Mouse (Mus musculus) right cerebral cortex, adult 18-20 months (tissue): ENCODE data around the gene Cfap97d1.
A peak's percentile ranks its signal among the peaks of the same experiment; 100 is the strongest.
"Not testable (repeated sequence)": the region's sequence is repeated elsewhere in the genome, so short reads cannot be mapped to it uniquely, and the experiment has no call there.

Source experiments
- DNase-seq: peaks from one replicate; pipeline ENCODE4 v3.0.0; 2022; ENCODE audit warnings: mixed read lengths

Gene Cfap97d1

GRCm38 (mm10) chr11:101974181-101974580, 9.9 kb upstream of the Cfap97d1 start:
- no peak for DNase-seq

DNA sequence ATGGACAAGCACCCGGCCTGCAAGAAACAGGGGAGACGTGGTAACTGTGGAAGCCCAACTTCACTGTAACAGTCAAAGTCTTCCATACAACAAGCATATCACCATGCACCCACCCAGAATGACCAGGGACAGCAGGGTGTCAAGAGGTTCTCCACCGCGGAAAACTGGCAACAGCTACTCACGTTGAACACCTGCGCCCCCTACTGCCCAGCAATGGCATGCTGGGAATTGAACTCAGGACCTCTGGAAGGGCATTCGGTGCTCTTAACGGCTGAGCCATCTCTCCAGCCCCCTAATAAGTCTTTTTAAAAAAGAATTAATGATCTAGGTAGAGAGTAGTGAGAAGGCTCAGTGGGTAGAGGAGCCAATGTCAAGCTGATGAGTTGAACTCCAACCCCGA, 9.2 kb upstream of the Cfap97d1 start:
- DNase-seq, result no peak

DNA sequence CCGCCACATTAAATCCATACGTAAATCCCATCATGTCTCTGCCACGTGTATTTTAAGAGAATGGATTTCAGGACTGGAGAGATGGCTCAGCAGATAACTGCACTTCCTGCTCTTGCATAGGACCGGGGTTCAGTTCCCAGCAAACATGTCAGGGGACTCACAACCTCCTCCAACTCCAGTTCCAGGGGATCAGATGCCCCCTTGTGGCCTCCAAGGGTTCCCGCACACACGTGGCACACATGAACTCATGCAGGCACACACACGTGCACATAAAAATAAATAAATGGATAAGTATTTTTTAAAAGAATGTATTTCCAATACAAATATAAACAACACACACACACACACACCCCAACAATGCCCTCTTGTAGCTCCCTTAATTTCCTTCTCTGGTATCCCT, 7.1 kb upstream of the Cfap97d1 start:
- no peak for DNase-seq

GRCm38 (mm10) chr11:101979140-101979539, 4.9 kb upstream of the Cfap97d1 start:
- DNase-seq, result no peak

- DNase-seq, result no peak
Observed at GRCm38 (mm10) chr11:101980603-101981157, 3.4 kb upstream of the Cfap97d1 start.

DNA sequence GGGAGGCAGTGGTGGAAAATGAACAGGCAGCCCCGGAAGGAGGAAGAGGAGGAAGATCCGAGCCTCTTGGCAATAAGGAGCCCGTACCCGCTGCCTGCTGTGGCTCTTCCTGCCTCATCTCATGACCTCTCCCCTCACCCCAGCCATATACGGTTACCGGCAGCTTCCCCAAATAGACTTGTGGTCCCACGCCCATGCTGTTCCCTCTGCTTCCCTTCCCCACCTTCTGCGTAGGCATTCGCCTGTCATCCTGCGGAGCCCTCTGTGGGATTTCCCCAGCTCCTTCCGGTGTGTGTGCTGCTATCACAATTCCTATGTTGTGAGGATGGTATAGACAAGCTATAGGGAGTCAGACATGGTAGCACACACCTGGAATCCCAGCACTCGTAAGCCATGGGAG, 2.2 kb upstream of the Cfap97d1 start:
- DNase-seq, result peak; percentile 69

DNA sequence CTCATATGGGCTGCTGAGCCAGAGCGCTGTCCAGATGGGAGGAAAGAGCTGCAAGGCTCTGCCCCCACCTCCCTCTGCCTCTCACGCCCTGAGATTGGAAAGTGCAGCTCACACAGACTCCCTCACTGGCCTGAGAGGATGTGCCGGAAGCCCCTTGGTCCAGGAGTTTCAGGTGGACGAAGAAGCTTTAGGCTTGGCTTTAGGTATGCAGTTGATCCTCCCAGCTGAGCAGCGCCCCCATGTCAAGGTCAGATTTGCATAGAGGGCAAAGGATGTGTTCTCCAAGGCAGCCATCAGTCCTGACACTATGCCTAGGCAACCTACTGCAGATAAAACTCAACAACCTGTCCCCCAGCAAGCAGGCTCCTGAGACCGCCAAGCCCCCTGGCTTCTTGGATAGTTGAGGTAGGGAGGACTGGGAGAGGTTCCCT, 1.1 kb upstream of the Cfap97d1 start:
- DNase-seq, result no peak

DNA sequence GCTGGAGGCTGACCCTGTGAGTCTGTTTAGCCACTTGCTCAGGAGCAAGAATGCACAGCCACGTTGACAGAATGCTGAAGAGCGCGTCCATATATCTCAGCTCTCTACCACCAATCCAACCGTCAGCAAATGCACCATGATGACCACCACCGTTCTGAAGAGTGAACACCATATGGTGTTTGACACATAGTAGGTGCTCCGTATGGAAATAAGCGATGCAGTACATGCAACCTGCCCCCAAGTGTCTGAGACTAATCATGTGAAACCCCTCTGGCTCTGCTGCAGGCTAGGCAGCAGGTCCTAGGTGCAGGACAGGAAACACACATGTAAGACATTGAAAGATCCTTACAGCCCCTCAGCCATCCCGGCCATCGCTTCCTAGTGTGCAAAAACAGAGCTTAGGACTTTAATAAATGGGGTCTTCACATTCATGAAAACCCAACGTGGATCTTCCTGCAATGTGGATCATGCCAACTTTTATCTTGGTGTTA, 603 bp upstream of the Cfap97d1 start:
- DNase-seq, result no peak

DNA sequence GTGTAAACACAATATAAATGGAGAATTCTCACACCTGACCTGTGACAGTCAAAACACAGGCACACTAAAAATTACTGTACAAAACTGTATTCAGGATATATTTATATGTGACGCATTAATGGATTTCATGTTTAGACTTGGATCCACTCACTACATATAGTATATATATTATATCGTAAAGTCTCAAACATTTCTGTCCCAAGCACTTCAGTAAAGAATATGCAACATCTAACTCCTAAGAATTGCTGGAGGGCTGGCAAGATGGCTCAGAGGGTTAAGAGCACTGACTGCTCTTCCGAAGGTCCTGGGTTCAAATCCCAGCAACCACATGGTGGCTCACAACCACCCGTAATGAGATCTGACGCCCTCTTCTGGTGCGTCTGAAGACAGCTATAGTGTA, 1.4 kb downstream of the Cfap97d1 start:
- not testable (repeated sequence) for DNase-seq

- DNase-seq, result peak; percentile 84
Observed at GRCm38 (mm10) chr11:101985990-101986389, 1.9 kb downstream of the Cfap97d1 start.

DNA sequence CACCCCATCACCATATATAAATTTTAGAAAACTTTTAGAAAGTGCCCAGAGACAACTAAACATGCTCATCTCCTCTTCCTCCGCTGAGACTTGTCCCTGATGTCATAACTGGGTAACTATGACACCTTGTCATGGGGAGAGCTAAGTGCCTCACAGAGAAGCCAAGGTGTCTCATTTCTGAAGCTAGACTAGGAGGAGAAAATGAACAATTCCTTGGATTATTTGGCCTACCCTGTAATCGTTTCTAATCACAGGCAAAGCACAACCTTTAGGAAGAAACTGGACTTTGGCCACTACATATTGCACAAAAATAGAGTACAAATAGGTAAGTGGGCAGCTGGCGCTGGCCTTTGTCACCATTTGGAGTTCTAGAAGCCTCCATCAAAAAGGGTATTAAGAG, 2.8 kb downstream of the Cfap97d1 start, which contains the start of gene Dusp3:
Gene Dusp3, minus strand, starts transcription at position 101 of the 400 bp plus-strand sequence.
- DNase-seq, result no peak

DNA sequence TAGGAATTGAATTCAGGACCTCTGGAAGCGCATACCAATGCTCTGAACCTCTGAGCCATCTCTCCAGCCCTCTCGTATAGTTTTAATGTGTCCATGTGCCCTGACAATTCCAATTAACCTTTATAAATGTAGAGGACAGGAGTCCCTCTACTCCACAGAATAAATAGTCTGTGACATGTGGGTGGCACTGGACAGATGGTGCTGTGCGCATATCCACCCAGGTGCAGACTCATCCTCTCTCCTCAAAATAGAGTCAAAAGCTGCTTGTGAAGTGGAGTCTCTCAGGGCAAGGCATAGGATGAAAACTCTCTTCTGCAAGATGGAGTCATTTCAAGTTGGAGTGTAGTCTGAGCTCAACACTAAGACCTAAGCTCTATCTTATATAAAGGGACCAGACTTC, 6.2 kb downstream of the Cfap97d1 start:
- DNase-seq, result peak; percentile 79

GRCm38 (mm10) chr11:101991813-101992212, 7.7 kb downstream of the Cfap97d1 start:
- DNase-seq, result no peak

DNA sequence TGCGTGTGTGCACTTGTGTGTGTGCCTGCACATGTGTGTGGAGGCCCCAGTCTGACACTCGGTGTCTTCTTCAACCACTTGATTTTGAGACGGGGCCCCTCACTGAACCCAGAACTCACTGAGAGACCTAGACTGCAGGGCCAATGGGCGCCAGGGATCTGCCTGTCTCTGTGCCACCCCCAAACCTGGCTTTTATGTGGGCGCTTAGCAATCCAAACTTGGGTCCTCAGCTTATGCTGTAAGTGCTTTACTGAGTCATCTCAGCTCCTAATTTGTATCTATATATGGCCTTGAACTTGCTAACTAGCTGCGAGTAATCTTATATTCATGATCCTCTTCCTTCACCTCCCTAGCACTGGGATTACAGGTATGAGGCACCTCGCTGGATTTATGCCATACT, 8.3 kb downstream of the Cfap97d1 start:
- DNase-seq, result peak; percentile 83

- DNase-seq, result no peak
Observed at GRCm38 (mm10) chr11:101994100-101994499, 10.0 kb downstream of the Cfap97d1 start.

- DNase-seq, result no peak
Observed at GRCm38 (mm10) chr11:101995938-101996337, 11.9 kb downstream of the Cfap97d1 start.

- no peak for DNase-seq
Observed at GRCm38 (mm10) chr11:101998258-101998657, 14.2 kb downstream of the Cfap97d1 start.

DNA sequence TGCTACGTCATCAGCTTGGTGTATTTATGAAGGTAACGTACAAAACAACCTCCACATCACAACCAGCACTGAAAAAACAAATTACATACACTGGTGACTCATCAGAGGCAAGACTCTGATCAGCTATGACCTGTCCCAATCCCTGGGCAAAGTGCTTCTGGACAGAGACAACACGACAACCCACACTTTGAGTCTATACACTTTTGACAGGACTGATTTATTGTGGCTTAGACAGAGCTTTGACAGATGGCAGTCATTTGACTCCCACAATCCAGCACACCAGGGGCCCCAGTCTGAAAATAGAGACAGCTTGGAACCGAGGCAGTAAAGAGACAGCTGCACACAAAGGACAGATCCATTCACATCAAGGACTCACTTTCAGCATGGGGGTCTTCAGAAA, 15.4 kb downstream of the Cfap97d1 start:
- no peak for DNase-seq

GRCm38 (mm10) chr11:102004251-102004650, 20.2 kb downstream of the Cfap97d1 start:
- DNase-seq, result no peak

- DNase-seq, result no peak
Observed at GRCm38 (mm10) chr11:102006271-102006670, 22.2 kb downstream of the Cfap97d1 start.

- no peak for DNase-seq
Observed at GRCm38 (mm10) chr11:102006688-102007087, 22.6 kb downstream of the Cfap97d1 start.

- DNase-seq, result no peak
Observed at GRCm38 (mm10) chr11:102008372-102008771, 24.3 kb downstream of the Cfap97d1 start.

- DNase-seq, result no peak
Observed at GRCm38 (mm10) chr11:102008954-102009637, 25.0 kb downstream of the Cfap97d1 start.

GRCm38 (mm10) chr11:102010140-102010539, 26.1 kb downstream of the Cfap97d1 start:
- DNase-seq, result no peak

- DNase-seq, result no peak
Observed at GRCm38 (mm10) chr11:102011510-102011909, 27.4 kb downstream of the Cfap97d1 start.
